Mouse (Mus musculus): Measurements from ENCODE around the gene H2al1f. TPM values are rescaled to one million over a fixed set of nuclear protein-coding genes. Genes with fewer than 3 reads are reported as not detected.

Gene H2al1f
- total RNA-seq, 4 experiments from 2014 or later, result not detected

Other genes with a start within 250 kb of the H2al1f start
- gene H2al1a, start 15.9 kb upstream of the H2al1f start, total RNA-seq (2022), result not detected
- not detected for gene H2al1b, start 12.7 kb upstream of the H2al1f start, total RNA-seq (2022)
- not detected for gene H2al1c, start 9.5 kb upstream of the H2al1f start, total RNA-seq (2022)
- gene H2al1d, start 6.3 kb upstream of the H2al1f start, total RNA-seq (2022), result not detected
- gene H2al1e, start 3.2 kb upstream of the H2al1f start, total RNA-seq (2022), result not detected
- gene H2al1g, start 3.1 kb downstream of the H2al1f start, total RNA-seq (2022), result not detected
- not detected for gene H2al1h, start 6.3 kb downstream of the H2al1f start, total RNA-seq (2022)
- not detected for gene H2al1i, start 9.5 kb downstream of the H2al1f start, total RNA-seq (2022)
- not detected for gene H2al1j, start 12.7 kb downstream of the H2al1f start, total RNA-seq (2022)